Mouse (Mus musculus) right cerebral cortex, adult 2 months (tissue): ENCODE results near the gene Ccdc13.

Experiments used
- DNase-seq, 2 experiments: peaks; one replicate each; pipeline ENCODE4 v3.0.0; 2021 to 2022; ENCODE audit warnings: low spot score in 2 of 2

Ccdc13 gene

GRCm38 (mm10) chr9:121802747-121803146, 36.5 kb downstream of the Ccdc13 start:
- no peak for DNase-seq

DNA sequence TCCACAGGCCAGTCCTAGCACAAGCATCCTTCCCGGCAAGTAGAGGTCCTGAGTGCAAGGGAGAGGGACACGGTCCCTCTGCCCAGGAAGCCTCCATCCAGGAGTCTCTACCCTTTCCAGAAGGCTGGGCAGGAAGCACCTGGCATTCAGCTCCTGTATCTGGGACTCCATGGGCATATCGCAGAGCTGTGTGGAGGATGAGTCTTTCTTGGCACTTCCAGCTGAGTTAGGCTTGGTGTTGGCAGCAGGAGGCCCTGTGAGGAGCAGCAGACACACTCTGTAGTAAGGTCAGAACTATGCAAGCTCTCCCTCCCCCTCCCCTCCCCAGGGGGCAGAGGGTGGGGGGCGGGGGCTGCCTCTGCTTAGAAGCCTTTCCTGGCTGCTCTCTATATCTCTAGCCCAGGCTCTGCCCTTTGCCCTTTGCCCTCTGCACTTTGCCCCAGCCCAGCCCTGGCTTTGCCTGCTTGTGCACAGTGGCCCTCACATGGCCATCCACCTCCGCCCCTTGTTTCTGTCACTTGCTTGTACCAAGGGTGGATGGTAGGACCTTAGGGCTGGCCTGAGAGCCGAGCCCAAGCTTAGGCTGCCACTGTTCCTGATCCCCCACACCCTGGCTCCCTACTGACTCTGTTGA, 40.3 kb downstream of the Ccdc13 start:
- DNase-seq, result no peak

- DNase-seq, result no peak
These were observed 41.5 kb downstream of the Ccdc13 start for GRCm38 (mm10) chr9:121797722-121798121.

DNA sequence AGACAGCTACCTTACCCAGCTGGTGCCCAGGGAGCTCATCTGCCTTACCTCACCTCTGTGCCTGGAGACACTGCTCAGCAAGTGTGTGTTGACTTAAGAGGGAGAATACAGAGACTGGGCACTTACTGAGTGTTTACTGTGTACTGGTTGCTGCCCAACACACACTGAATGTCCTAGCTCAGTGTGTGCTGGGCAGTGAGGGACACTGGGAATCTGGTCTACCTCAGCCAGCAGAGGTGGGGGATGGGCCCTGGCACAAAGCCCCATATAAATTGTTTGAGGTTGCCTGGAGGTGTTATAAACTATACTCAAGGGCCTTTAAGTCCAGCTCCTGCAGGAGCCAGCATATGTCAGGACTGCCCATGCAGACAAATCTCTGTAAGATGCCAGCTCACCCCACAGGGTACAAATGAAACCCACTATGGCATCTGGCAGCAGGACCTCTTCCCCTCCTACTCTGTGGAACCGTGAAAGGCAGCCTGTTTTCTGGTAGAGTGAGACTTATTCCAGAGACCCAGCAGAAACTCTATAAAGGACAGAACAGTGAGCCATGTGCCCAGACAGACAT, 44.2 kb downstream of the Ccdc13 start:
- no peak for DNase-seq

DNA sequence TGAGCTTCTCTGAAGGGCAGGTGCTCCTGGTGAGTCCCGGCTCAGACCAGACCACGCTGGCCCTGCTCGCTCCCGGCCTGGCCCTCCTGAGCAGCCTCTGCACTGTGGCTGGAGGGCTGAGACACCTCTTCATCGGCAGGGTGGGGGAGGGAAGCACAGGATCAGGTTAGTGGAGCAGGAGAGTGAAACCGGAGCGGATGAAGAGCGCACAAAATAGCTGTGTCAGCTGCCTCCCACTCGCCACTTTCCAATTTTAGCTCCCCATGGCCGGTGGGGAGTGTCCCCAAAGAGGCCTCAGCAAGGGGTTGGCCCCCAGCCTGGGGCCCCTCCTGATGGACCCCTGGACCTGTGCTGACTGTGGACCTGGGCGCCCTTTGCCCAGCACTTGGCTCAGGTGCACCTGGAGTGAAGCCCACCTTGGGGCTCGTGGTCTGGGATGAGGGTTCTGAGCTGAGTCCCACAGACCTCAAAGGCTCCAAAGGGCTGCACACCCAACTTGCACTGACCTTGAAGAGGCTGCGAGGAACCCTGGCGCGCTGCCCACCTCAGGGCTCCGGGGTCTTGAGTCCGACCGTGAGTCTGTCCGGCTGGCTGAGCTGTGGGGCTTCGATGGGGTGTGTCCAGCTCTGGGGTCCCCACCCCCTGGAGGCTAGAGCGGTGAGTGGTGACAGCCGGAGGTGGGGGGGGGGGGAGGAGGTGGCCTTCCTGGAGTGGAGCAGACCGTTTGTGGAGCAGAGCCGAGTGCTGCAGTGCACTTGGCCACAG, 47.3 kb downstream of the Ccdc13 start, which contains the start of gene Hhatl:
TSS of gene Hhatl (minus strand) at position 751 of the 765 bp plus-strand sequence.
- peak; percentile 31 to 36 for DNase-seq

GRCm38 (mm10) chr9:121791206-121791605, 48.1 kb downstream of the Ccdc13 start:
- peak in 1 of 2 experiments; percentile 38 for DNase-seq

DNA sequence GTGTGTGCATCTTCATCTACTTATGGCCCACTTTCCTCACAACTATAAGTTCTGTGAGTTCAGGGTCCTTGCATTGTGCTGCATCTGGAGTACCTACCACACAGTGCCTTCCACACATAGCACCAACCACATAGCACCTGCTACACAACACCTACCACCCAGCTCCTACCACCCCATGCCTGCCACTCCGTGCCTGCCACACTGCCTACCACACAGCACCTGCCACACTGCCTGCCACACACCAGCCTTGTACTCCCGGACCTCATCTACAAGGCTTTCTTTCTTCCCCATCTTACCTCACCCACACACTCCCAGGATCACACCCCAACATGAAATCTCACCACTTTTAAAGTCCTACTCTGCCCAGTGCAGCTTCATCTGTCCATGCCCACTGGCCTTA, 52.9 kb downstream of the Ccdc13 start:
- no peak for DNase-seq

DNA sequence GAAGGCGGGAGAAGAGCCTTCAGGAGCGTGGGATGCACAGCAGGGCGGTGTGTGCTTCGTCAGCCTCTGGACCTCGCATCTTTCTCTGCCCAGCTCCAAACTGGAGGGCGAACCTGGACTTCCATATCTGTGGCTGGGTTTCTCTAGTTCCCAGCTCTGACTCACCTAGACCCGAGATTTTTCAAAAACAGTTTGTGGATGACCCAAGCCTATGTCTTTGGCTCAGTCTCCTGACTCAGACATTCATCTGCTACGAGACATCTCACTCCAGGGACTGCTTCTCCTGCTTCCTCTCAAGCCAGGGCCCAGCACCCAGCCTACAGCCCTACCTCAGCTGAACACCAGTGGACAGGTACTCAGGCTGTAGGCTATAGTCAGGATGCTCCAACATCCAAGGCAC, 54.0 kb downstream of the Ccdc13 start:
- DNase-seq, result no peak

GRCm38 (mm10) chr9:121784801-121785200, 54.5 kb downstream of the Ccdc13 start:
- DNase-seq, result no peak

DNA sequence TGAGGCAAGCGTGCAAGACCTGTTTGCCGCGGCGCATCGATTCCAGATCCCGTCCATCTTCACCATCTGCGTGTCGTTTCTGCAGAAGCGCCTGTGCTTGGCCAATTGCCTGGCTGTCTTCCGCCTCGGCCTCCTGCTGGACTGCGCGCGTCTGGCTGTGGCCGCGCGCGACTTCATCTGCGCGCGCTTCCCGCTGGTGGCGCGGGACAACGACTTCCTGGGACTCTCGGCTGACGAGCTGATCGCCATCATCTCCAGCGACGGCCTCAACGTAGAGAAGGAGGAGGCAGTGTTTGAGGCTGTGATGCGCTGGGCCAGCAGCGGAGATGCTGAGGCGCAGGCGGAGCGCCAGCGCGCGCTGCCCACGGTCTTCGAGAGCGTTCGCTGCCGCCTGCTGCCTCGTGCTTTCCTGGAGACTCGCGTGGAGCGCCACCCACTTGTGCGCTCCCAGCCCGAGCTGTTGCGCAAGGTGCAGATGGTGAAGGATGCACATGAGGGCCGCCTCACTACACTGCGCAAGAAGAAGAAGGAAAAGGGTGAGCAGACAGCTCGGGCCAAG, 61.1 kb downstream of the Ccdc13 start:
- DNase-seq, result peak; percentile 77 to 82

GRCm38 (mm10) chr9:121777484-121778065, 61.7 kb downstream of the Ccdc13 start, which contains the start of gene Klhl40:
Klhl40 (plus strand) TSS chr9:121777607.
- DNase-seq, result peak; percentile 65 to 78

GRCm38 (mm10) chr9:121776511-121776910, 62.8 kb downstream of the Ccdc13 start:
- peak; percentile 50 to 61 for DNase-seq

DNA sequence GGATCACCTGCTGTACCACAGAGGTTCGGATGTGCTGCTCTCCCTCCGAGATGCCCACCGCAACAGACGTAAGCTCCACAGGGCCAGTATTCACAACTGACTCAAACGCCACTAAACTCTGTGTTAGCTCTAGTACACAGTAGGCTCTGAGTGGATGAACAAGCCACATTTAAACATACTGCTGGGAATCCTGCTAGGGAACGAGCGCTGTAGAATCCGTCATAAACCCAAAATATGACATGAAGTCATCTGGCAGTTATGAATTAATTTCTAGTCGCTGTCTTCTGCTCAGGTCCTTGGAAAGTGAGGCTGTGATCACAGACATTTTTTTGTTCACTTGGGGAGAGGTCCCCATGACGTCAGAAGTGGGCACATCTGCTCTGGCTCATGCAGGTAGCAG, 63.3 kb downstream of the Ccdc13 start:
- DNase-seq, result no peak

DNA sequence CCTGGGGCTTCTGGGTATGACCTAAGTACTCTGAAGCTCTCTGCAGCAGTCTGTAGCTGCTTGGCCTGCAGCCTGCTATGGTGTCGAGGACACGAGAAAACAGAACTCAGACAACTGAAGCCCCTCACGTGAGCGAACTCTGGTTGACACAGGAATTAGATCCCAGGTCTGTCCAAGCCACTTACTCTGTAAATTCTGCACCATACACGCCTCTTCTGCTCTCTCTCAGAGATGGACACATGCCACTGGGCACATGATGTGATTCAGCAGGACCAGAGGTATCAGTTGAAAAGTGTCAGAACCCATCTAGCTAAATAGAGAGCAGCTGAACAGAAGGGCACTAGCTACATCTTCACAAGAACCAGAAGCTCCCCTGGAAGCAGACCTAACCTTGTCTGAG, 66.8 kb downstream of the Ccdc13 start:
- no peak for DNase-seq

DNA sequence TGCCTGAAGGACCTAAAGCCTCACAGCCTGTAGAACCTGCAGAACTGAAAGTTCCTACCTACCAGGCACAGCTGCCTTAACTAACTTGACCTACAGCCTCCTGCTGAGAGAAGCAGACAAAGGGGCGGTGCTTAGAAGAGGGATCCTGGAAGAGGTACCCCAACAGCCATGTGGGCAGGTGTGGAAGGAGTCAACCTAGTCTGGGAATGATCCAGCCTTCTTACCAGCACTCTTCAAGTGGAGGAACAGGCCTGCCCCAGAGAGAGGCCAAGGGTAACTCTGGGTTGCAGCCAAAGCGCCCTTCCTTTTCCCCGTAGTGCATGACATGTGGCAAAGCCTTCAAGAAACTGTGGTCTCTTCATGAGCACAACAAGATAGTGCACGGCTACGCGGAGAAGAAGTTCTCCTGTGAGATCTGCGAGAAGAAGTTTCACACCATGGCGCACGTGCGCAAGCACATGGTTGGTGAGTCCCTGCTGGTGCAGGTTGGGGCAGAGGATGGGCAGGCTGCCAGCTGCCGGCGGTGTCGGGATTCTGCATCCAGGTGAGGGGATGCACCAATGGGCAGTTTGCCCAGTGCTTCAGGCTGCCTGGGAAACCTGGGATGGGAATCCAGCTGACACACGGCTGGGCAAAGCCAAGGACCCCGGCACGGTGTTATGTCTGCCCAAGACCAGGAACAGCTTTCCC, 74.0 kb downstream of the Ccdc13 start:
- no peak for DNase-seq

DNA sequence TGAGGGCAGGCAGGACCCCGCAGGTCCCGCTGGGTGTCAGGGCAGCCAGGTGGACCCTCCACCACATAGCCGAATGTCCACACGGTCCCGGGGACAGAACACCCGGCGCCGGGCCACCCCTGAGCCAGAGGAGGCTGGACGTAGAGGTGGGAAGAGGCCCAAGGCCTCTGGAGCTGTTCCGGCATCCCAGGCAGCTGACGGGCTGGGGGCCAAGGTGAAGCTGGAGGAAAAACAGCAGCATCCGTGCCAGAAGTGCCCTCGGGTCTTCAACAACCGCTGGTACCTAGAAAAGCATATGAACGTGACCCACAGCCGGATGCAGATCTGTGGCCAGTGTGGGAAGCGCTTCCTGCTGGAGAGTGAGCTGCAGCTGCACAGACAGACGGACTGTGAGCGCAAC, 75.5 kb downstream of the Ccdc13 start:
- DNase-seq, result no peak

- no peak for DNase-seq
These were observed 76.5 kb downstream of the Ccdc13 start for GRCm38 (mm10) chr9:121762761-121763160.

DNA sequence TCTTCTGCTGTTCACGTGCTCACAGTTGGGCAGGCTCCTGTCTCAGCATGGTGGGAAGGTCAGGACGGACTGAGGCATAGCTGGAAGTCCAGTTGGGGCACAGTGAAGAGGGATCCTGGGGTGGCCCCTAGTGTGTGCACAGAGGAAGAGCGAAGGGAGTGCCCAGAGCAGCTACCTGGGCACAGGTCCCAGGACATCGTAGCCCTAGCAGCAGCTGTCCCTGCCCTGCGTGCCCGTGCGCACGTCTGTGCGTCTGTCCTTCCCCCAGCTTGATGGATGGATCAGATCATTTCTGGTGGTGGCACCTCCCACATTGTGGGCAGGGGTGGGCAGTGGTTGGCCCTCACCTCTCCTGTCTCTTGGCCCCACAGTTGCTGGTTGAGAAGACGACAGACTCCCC, 77.0 kb downstream of the Ccdc13 start:
- no peak for DNase-seq

DNA sequence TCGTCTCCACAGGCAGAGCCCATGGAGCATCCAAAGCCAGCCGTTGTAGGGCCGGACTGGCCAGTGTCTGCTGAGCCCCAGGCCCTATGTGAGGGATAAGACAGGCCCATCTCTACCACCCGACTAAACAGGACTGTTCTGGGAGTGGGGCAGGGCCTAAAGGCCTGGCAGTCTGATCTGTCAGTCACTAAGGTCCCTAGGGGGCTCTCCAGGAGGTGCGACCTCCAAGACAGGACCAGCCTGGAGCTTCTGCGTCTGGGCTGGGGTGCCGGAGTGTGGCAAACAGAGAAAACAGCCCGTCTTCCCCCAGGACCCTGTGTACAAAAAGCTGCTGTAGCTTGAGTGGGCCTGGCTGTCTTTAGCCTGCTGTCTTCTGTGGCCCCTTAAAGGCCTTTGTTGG, 77.5 kb downstream of the Ccdc13 start:
- DNase-seq, result no peak

GRCm38 (mm10) chr9:121761091-121761665, 78.1 kb downstream of the Ccdc13 start:
- DNase-seq, result no peak
